Comparison of ENCODE assay signal across 1 mouse cellular context in genomic region chr3:94601959-94602358, GRCm38 (mm10).
TF ChIP-seq lines count a peak whose summit lies in the region.

No protein-coding gene starts in this region.

TF ChIP-seq in MEL, 35 proteins besides CTCF, POLR2A, EP300 and RAD21 (continued from another document):
- TF ChIP-seq SMC3 (IDR thresholded peaks at IDR 0.05; ENCODE audit: low read depth, low read length) (peak; percentile 97), MAFK (IDR thresholded peaks at IDR 0.05; ENCODE audit: borderline replicate concordance, low read depth, low read length) (no peak), MAX (IDR thresholded peaks at IDR 0.05; ENCODE audit: low read length) (no peak), E2F4 (IDR thresholded peaks at IDR 0.05; ENCODE audit: borderline replicate concordance, low read depth, low read length) (no peak), ELF1 (IDR thresholded peaks at IDR 0.05; ENCODE audit: low read depth, low read length) (0 out of 2 replicates have a peak, but pooled peaks have one; percentile 38), MXI1 (IDR thresholded peaks at IDR 0.05; ENCODE audit: low read depth, low read length) (no peak; the same call in none of the 2 replicates), CHD2 (IDR thresholded peaks at IDR 0.05; ENCODE audit: low read length) (no peak), GABPA (IDR thresholded peaks at IDR 0.05; ENCODE audit: low read depth, low read length) (no peak), MEF2A (IDR thresholded peaks at IDR 0.05; ENCODE audit: extremely low read depth, insufficient replicate concordance, low read depth, low read length, poor library complexity, severe bottlenecking) (no peak), ZKSCAN1 (IDR thresholded peaks at IDR 0.05; ENCODE audit: low read depth, low read length) (no peak), TAL1 (IDR thresholded peaks at IDR 0.05; ENCODE audit: low read length) (no peak), ZC3H11A (IDR thresholded peaks at IDR 0.05; ENCODE audit: low read depth, low read length) (peak; percentile 93)
